26 mouse cellular contexts compared by ENCODE assay signal in the genomic region with DNA sequence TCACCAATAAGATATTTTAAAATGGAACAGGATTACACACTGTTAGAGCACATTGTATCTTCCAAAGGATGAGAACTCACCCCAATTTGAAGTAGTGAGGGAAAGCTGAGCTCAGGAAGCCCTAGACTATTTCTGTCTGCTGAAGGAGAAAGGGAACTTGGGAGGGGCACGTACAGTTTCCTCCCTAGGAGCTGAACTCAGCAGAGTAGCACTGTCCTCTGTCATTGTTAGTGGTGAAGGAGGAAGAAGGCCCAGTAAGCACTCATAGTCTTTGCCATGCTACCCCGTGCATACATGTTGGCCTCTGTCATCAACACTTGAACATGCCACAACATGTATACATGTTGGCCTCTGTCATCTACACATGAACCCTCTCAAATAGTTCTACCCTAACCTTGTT.
"Had no signal": no experiment of that assay in that cellular context is flagged by ENCODE, and none has a peak within 500 bp of the region (broad histone marks: within the 10 kb centered on the region; RNA-seq: fewer than 3 reads in every experiment).

No protein-coding gene starts in this region.

- H3K4me1 ChIP-seq: heart, embryonic 13.5 days; heart, embryonic 15.5 days; hindbrain, embryonic 13.5 days; hindbrain, embryonic 15.5 days; kidney, embryonic 15.5 days; limb, embryonic 13.5 days; limb, embryonic 15.5 days; liver, embryonic 12.5 days had no signal

- ATAC-seq: hindbrain, postnatal 0 days; intestine, embryonic 16.5 days; liver, embryonic 12.5 days had no signal

- H3K9me3 ChIP-seq: heart, embryonic 13.5 days; heart, embryonic 15.5 days; hindbrain, embryonic 13.5 days; hindbrain, embryonic 15.5 days; kidney, embryonic 15.5 days; limb, embryonic 13.5 days; limb, embryonic 15.5 days; liver, embryonic 12.5 days had no signal

- H3K36me3 ChIP-seq: heart, embryonic 13.5 days; heart, embryonic 15.5 days; hindbrain, embryonic 13.5 days; hindbrain, embryonic 15.5 days; kidney, embryonic 15.5 days; limb, embryonic 13.5 days; limb, embryonic 15.5 days; liver, embryonic 12.5 days had no signal

- H3K27me3 ChIP-seq: heart, embryonic 13.5 days; heart, embryonic 15.5 days; hindbrain, embryonic 13.5 days; hindbrain, embryonic 15.5 days; kidney, embryonic 15.5 days; limb, embryonic 13.5 days; limb, embryonic 15.5 days; liver, embryonic 12.5 days had no signal

- H3K9ac ChIP-seq: heart, embryonic 13.5 days; heart, embryonic 15.5 days; hindbrain, embryonic 13.5 days; hindbrain, embryonic 15.5 days; kidney, embryonic 15.5 days; limb, embryonic 13.5 days; limb, embryonic 15.5 days; liver, embryonic 12.5 days had no signal

- DNase-seq: gastrocnemius, postnatal 14 days; gastrocnemius, postnatal 36 days; heart, adult 11 months; heart, adult 2 months; heart, postnatal 14 days; heart, postnatal 36 days; kidney, adult 11 months; kidney, adult 2 months; kidney, adult 9 months; kidney, postnatal 25 days; kidney, postnatal 4 days; left cerebral cortex, postnatal 4 days had no signal

- H3K4me2 ChIP-seq: heart, embryonic 11.5 days; heart, embryonic 13.5 days; heart, embryonic 15.5 days; hindbrain, embryonic 13.5 days; hindbrain, embryonic 15.5 days; kidney, embryonic 15.5 days; limb, embryonic 13.5 days; limb, embryonic 15.5 days; liver, embryonic 12.5 days had no signal

- H3K27ac ChIP-seq: heart, adult 2 months; heart, embryonic 13.5 days; heart, embryonic 15.5 days; hindbrain, embryonic 13.5 days; hindbrain, embryonic 15.5 days; hindbrain, postnatal 0 days; kidney, embryonic 15.5 days; kidney, postnatal 0 days; layer of hippocampus, adult 2 months; left cerebral cortex, adult 2 months; limb, embryonic 13.5 days; limb, embryonic 15.5 days; liver, embryonic 12.5 days had no signal

- H3K4me3 ChIP-seq: heart, adult 2 months; heart, embryonic 13.5 days; heart, embryonic 15.5 days; hindbrain, embryonic 13.5 days; hindbrain, embryonic 15.5 days; kidney, embryonic 15.5 days; layer of hippocampus, adult 2 months; left cerebral cortex, adult 2 months; limb, embryonic 13.5 days; limb, embryonic 15.5 days; liver, embryonic 12.5 days had no signal
